ENCODE assay signal across 22 mouse cellular contexts in genomic region chr2:50495141-50496056, GRCm38 (mm10).
DNase-seq lines count a peak whose midpoint lies in the region; ATAC-seq and TF ChIP-seq lines count a peak whose summit lies in the region.
"Had no signal": no experiment of that assay in that cellular context is flagged by ENCODE, and none has a peak within 500 bp of the region (broad histone marks: within the 10 kb centered on the region; RNA-seq: fewer than 3 reads in every experiment).

No protein-coding gene starts in this region.

- DNase-seq in kidney, postnatal 4 days, result no peak
- DNase-seq in lung, postnatal 0 days (ENCODE audit: low spot score), result no peak
- no peak for DNase-seq in lung, postnatal 10 days
- DNase-seq in embryonic facial prominence, embryonic 10.5 days (ENCODE audit: low spot score), result peak; percentile 20
- peak; percentile 29 for DNase-seq in mesoderm, embryonic 11.5 days (ENCODE audit: low read depth, low spot score)
- no peak for DNase-seq in left cerebral cortex, adult 2 months (ENCODE audit: extremely low spot score in 1 of 2, low spot score in 2 of 2)
- DNase-seq in cerebellum, postnatal 36 days, result no peak
- DNase-seq: adrenal gland, postnatal 25 days; cerebellum, adult 9-10 months; forebrain, postnatal 0 days; gastrocnemius, postnatal 14 days; heart, adult 18-20 months; heart, postnatal 10 days; kidney, adult 8-10 months; liver, postnatal 0 days; right cerebral cortex, postnatal 14 days had no signal

- no peak for TF ChIP-seq EP300 in lung, postnatal 0 days (IDR thresholded peaks at IDR 0.05)

- no peaks in the 10 kb centered on the region for H3K36me3 ChIP-seq in kidney, embryonic 16.5 days (ENCODE audit: insufficient read depth, low read length)
- no peaks in the 10 kb centered on the region for H3K36me3 ChIP-seq in lung, postnatal 0 days (ENCODE audit: insufficient read depth, low read length)
- H3K36me3 ChIP-seq in embryonic facial prominence, embryonic 10.5 days (replicated peaks), result no peaks in the 10 kb centered on the region
- H3K36me3 ChIP-seq: embryonic facial prominence, embryonic 15.5 days; forebrain, embryonic 10.5 days; heart, embryonic 12.5 days; midbrain, embryonic 13.5 days had no signal

- H3K4me3 ChIP-seq in kidney, embryonic 16.5 days (ENCODE audit: low read length), result no peak overlapping the region
- no peak overlapping the region for H3K4me3 ChIP-seq in lung, postnatal 0 days (ENCODE audit: low read depth, low read length)
- no peak overlapping the region for H3K4me3 ChIP-seq in embryonic facial prominence, embryonic 10.5 days
- no peak overlapping the region for H3K4me3 ChIP-seq in left cerebral cortex, adult 2 months
- H3K4me3 ChIP-seq: embryonic facial prominence, embryonic 15.5 days; forebrain, embryonic 10.5 days; heart, embryonic 12.5 days; midbrain, embryonic 13.5 days had no signal

- peak; percentile 51; the same call in 1 of the 2 replicates for ATAC-seq in kidney, embryonic 16.5 days (ENCODE audit: low FRiP score, low TSS enrichment)
- ATAC-seq in lung, postnatal 0 days, result peak; percentile 32; the same call in 1 of the 2 replicates
- ATAC-seq: forebrain, postnatal 0 days; liver, postnatal 0 days; midbrain, embryonic 13.5 days had no signal

- H3K4me2 ChIP-seq in kidney, embryonic 16.5 days (replicated peaks; ENCODE audit: low read depth, low read length), result no peak overlapping the region
- no peak overlapping the region for H3K4me2 ChIP-seq in lung, postnatal 0 days (replicated peaks; ENCODE audit: low read depth, low read length)
- H3K4me2 ChIP-seq: embryonic facial prominence, embryonic 15.5 days; heart, embryonic 12.5 days; liver, embryonic 11.5 days; midbrain, embryonic 13.5 days had no signal

- no peak overlapping the region for H3K9ac ChIP-seq in kidney, embryonic 16.5 days (replicated peaks; ENCODE audit: low read length)
- H3K9ac ChIP-seq in lung, postnatal 0 days (replicated peaks; ENCODE audit: low read depth), result no peak overlapping the region
- H3K9ac ChIP-seq: embryonic facial prominence, embryonic 15.5 days; forebrain, postnatal 0 days; heart, embryonic 12.5 days; liver, postnatal 0 days; midbrain, embryonic 13.5 days had no signal

- 40% methylated on average over 5 of the region's 5 CpGs for WGBS in kidney, embryonic 16.5 days
- 27% methylated on average over 5 of the region's 5 CpGs for WGBS in lung, postnatal 0 days
- WGBS in embryonic facial prominence, embryonic 10.5 days, result 67% methylated on average over 5 of the region's 5 CpGs

- intact Hi-C loops in left cerebral cortex, adult 2 months (cut with DNase I), result no loop called here

- no peaks in the 10 kb centered on the region for H3K9me3 ChIP-seq in kidney, embryonic 16.5 days (ENCODE audit: low read length)
- H3K9me3 ChIP-seq in lung, postnatal 0 days (ENCODE audit: low read length), result no peaks in the 10 kb centered on the region
- H3K9me3 ChIP-seq in embryonic facial prominence, embryonic 10.5 days, result no peaks in the 10 kb centered on the region
- H3K9me3 ChIP-seq: embryonic facial prominence, embryonic 15.5 days; forebrain, embryonic 10.5 days; heart, embryonic 12.5 days; midbrain, embryonic 13.5 days had no signal

- 0 out of 2 replicates have a peak overlapping the region, but pooled peaks have one; percentile 14 for H3K27ac ChIP-seq in kidney, embryonic 16.5 days (ENCODE audit: low read length)
- H3K27ac ChIP-seq in lung, postnatal 0 days (ENCODE audit: low read length), result no peak overlapping the region
- H3K27ac ChIP-seq in embryonic facial prominence, embryonic 10.5 days (replicated peaks), result no peak overlapping the region
- no peak overlapping the region for H3K27ac ChIP-seq in left cerebral cortex, adult 2 months
- H3K27ac ChIP-seq: embryonic facial prominence, embryonic 15.5 days; forebrain, embryonic 10.5 days; midbrain, embryonic 13.5 days had no signal

- H3K27me3 ChIP-seq in kidney, embryonic 16.5 days (ENCODE audit: insufficient read depth, low read length), result no peaks in the 10 kb centered on the region
- no peaks in the 10 kb centered on the region for H3K27me3 ChIP-seq in lung, postnatal 0 days (replicated peaks; ENCODE audit: insufficient read depth, low read length)
- no peaks in the 10 kb centered on the region for H3K27me3 ChIP-seq in embryonic facial prominence, embryonic 10.5 days (replicated peaks; ENCODE audit: low read depth, poor library complexity, severe bottlenecking)
- H3K27me3 ChIP-seq: embryonic facial prominence, embryonic 15.5 days; heart, embryonic 12.5 days; midbrain, embryonic 13.5 days had no signal

- no peak for TF ChIP-seq CTCF in lung, postnatal 0 days (IDR thresholded peaks at IDR 0.05)
- no peak for TF ChIP-seq CTCF in left cerebral cortex, adult 2 months (IDR thresholded peaks at IDR 0.05)

- peaks cover 7% of the 10 kb centered on the region; the same call in 1 of the 2 replicates for H3K4me1 ChIP-seq in kidney, embryonic 16.5 days (ENCODE audit: insufficient read depth, low read length)
- H3K4me1 ChIP-seq in lung, postnatal 0 days (ENCODE audit: insufficient read depth, low read depth, low read length), result no peaks in the 10 kb centered on the region
- H3K4me1 ChIP-seq in embryonic facial prominence, embryonic 10.5 days, result no peaks in the 10 kb centered on the region
- H3K4me1 ChIP-seq: forebrain, embryonic 10.5 days; midbrain, embryonic 13.5 days had no signal

Comparison
In these comparisons a context has a peak if more than half of its experiments do, and no peak if none do; other contexts are left out.
1. DNase-seq: peak in embryonic facial prominence, embryonic 10.5 days (single experiment) and mesoderm, embryonic 11.5 days (single experiment); none in kidney, postnatal 4 days (0 of 2), lung, postnatal 0 days (single experiment), lung, postnatal 10 days (single experiment), left cerebral cortex, adult 2 months (0 of 2) and cerebellum, postnatal 36 days (0 of 2).